Mouse (Mus musculus) E14TG2a.4 (cell line): ENCODE results near the gene Lman2.

ENCODE experiments used
- H3K27me3 ChIP-seq: 2 replicates; pipeline ENCODE4 v1.6.1; 2014; ENCODE audit warnings: low read length, control low read depth; ENCODE audit not compliant: insufficient read depth
- H3K36me3 ChIP-seq: 2 replicates; pipeline ENCODE4 v1.6.1; 2014; ENCODE audit warnings: low read length, control low read depth; ENCODE audit not compliant: insufficient read depth
- H3K4me1 ChIP-seq: replicated peaks from 2 replicates; pipeline ENCODE4 v1.6.1; 2014; ENCODE audit warnings: low read depth, low read length, control low read depth
- H3K4me3 ChIP-seq: replicated peaks from 2 replicates; pipeline ENCODE4 v1.5.1; 2014; ENCODE audit warnings: mild to moderate bottlenecking, low read length
- H3K9me3 ChIP-seq: 2 replicates; pipeline ENCODE4 v1.6.1; 2014; ENCODE audit warnings: low read length, control low read depth
- CTCF ChIP-seq: conservative IDR thresholded peaks from 2 replicates; pipeline ENCODE4 v1.5.1; 2014; ENCODE audit warnings: low read length
- NANOG ChIP-seq: IDR thresholded peaks from 2 replicates; pipeline ENCODE4 v1.6.1; 2014; ENCODE audit warnings: borderline replicate concordance, low read length, mixed read lengths
- POU5F1 ChIP-seq: IDR thresholded peaks from 2 replicates; pipeline ENCODE4 v1.6.1; 2014; ENCODE audit warnings: low read length, borderline replicate concordance

Gene Lman2

DNA sequence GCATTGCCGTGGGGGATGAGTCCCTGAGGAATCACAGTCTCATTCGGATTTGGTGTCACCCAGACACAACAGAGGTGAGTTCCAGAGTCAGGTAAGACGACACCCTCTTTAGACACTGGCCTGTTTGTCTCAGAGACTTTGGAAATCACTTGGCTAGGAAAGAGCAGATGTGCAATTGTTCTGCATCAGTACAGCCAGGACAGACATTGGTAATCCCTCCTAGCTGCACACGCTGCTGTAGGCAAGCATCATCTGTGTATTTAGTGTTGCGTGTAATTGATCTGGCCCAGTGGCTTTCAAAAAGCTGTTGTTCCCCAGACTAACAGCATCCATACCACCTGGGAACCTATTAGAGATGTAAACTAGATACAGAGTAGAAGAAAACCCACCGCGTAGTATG is 40.7 kb upstream of the Lman2 start:
- Histone ChIP-seq H3K27me3 (peaks cover 66% of the 10 kb centered on the region), H3K4me3 (no peak overlapping the region), H3K36me3 (no peaks in the 10 kb centered on the region), H3K9me3 (peaks cover 7% of the 10 kb centered on the region; the same call in 1 of the 2 replicates), H3K4me1 (peaks cover 13% of the 10 kb centered on the region)
- no peak for TF ChIP-seq POU5F1
- no peak for TF ChIP-seq NANOG
- TF ChIP-seq CTCF, result no peak

DNA sequence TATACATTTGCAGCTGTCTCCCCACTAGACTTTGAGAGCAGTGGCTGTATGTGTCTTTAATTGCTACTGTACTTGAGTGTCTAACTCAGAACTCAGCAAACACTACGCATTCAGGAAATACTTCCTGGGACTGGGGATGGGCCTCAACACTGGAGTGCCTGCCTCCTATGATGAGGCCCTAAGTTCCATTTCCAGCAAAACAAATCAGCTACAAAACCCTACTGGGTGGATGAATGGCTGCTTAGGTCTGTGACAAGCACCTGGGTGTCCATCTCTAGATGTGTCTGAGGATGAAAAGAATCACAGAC is 37.4 kb upstream of the Lman2 start:
- H3K4me1 ChIP-seq, result peaks cover 7% of the 10 kb centered on the region
- TF ChIP-seq CTCF (no peak), NANOG (no peak), POU5F1 (no peak)
- H3K4me3 ChIP-seq, result no peak overlapping the region
- no peaks in the 10 kb centered on the region for H3K36me3 ChIP-seq
- H3K27me3 ChIP-seq, result peaks cover 49% of the 10 kb centered on the region
- H3K9me3 ChIP-seq, result peaks cover 6% of the 10 kb centered on the region; the same call in 1 of the 2 replicates

DNA sequence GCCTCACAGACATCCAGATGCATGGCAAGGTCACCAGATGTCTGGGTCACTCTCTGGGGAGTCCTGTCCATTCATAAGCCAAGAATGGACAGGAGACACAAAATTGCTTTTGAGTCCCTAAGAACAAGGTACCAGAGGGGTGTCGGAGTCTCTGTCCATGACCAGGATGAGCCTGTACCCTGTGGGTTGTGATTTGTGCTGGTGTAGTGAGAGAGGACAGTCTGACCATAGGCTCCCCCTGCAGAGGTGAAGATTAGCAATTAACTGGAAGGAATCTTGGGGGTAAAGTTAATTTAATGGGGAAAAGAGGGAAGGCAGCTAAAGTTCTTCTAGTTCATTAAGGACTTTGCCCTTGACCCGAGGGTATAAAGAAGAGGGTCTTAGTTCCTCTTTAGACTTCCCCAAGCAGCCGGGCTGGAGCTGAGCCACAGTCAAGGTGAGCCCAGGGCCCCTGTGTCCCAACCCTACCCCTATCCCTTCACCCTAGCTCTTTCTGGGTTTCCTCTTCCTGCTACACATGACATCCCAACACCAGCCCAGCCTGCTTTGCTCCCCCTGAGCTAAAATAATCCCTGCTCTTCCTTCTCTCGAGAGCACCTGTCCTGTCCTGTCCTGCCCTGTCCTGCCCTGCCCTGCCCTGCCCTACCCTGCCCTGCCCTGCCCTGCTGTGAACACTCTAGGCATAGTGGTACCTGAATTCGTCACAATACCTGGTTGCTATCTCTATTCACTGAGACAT is 36.9 kb upstream of the Lman2 start:
- H3K9me3 ChIP-seq, result peaks cover under 1% of the 10 kb centered on the region; the same call in 1 of the 2 replicates
- TF ChIP-seq CTCF (no peak), NANOG (no peak), POU5F1 (no peak)
- peaks cover 11% of the 10 kb centered on the region for H3K4me1 ChIP-seq
- no peaks in the 10 kb centered on the region for H3K36me3 ChIP-seq
- H3K4me3 ChIP-seq, result no peak overlapping the region
- peaks cover 45% of the 10 kb centered on the region for H3K27me3 ChIP-seq

DNA sequence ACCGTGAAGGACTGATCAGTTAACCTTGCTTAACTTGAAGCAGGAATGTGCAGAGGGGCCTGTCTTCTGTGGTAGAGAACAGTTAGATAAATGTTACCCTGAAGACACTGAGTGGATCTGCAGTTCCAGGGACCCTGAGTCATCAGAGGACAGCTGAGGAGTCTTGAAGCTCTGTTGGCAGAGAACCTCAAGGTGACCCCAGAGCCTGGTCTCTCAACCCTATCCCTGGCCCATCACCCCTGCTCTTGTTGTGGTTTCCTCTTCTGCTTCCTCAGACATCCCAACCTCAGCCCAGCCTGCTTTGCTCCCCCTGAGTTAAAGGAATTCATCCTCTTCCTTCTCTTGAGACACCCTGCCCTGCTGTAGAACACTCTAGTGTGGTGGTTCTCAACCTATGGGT is 35.5 kb upstream of the Lman2 start, which contains the start of gene Slc34a1:
TSS of gene Slc34a1 (plus strand) at position 100 of the 400 bp plus-strand sequence.
- Histone ChIP-seq H3K27me3 (peaks cover 36% of the 10 kb centered on the region), H3K4me3 (no peak within 1 kb of the TSS), H3K9me3 (no peaks in the 10 kb centered on the region), H3K36me3 (no peaks in the 10 kb centered on the region), H3K4me1 (peaks cover 17% of the 10 kb centered on the region)
- TF ChIP-seq NANOG (no peak), POU5F1 (no peak), CTCF (no peak)

DNA sequence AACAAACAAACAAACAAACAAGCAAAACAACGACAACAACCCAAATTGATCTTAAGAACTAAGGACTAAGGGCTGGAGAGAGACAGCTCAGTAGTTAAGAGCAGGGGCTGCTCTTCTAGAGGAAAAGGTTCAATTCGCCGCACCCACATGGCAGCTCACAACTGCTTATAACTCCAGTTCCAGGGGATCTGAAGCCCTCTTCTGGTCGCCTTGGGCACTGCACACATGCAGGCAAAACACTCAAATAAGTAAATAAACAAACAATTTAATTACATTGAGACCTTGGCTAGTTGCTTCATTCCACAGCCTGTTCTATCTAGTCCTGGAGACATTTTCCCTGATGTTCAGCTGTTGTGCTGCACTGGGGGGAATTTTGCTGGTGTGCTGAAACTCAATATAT is 30.4 kb upstream of the Lman2 start:
- no peak for TF ChIP-seq POU5F1
- TF ChIP-seq CTCF, result peak; percentile 92
- no peak for TF ChIP-seq NANOG
- Histone ChIP-seq H3K4me1 (peaks cover 16% of the 10 kb centered on the region), H3K4me3 (no peak overlapping the region), H3K36me3 (no peaks in the 10 kb centered on the region), H3K27me3 (peaks cover 11% of the 10 kb centered on the region), H3K9me3 (no peaks in the 10 kb centered on the region)

DNA sequence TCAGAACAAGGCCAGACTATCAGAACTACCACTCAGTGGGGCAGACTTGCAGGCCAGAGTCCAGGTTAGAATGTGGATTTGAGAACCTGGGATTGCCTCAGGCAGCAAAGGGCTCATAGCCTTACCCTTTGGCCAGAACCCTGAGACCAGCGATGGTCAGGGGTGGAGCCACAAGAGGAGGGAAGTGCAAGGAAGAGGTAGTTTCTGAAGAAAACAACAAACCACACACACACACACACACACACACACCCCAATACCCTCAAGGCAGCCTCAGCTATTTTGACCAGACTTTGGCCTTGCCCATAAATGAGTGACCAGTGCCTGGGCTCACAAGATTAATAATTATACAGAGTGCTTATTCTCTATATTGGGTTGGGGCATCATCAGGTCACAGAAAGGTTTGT is 29.0 kb upstream of the Lman2 start:
- peaks cover 16% of the 10 kb centered on the region for H3K4me1 ChIP-seq
- H3K9me3 ChIP-seq, result no peaks in the 10 kb centered on the region
- H3K4me3 ChIP-seq, result no peak overlapping the region
- H3K27me3 ChIP-seq, result peaks cover 6% of the 10 kb centered on the region; the same call in 1 of the 2 replicates
- no peak for TF ChIP-seq NANOG
- TF ChIP-seq POU5F1, result no peak
- no peak for TF ChIP-seq CTCF
- H3K36me3 ChIP-seq, result no peaks in the 10 kb centered on the region

DNA sequence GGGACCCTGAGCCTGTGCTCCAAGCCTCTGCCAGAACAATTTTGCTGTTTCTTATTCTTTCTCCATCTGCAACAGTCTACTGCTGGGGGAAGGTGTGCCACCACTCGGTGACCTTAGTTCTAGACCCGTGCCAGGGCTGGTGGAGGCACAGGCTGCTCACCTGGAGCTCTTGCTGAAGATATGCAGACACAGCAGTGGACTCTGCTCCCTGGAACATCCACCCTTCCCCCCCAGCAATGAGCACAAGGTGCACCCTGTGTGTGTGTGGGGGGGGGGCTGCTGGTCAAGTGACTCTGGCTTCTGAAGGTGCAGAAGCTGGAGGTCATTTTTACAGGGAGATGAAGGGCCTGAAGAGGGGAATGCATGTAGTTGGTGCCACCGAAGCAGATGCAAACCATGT is 28.1 kb upstream of the Lman2 start:
- no peaks in the 10 kb centered on the region for H3K36me3 ChIP-seq
- H3K9me3 ChIP-seq, result 0 out of 2 replicates have a peak, but pooled peaks cover 3% of the 10 kb centered on the region
- peaks cover 16% of the 10 kb centered on the region for H3K4me1 ChIP-seq

DNA sequence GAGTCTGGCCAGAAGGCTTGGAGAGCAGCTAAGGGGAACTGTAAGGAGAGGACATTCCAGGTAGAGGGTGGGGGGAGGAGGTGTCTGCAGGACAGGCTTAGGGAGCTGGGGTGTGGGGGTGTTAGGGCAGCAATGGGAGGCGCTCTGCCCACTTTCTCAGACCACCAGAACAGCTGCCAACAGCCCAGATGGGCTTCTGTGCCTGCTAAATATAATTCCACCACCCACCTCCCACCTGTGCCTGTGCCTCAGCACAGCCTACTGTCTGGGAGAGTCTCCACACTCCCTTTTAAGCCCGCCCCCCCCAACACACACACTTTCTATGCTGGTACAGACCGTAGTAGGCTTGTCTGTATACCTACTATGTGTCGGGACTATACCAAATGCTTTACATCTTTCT is 19.2 kb upstream of the Lman2 start:
- Histone ChIP-seq H3K4me1 (peaks cover 44% of the 10 kb centered on the region), H3K9me3 (0 out of 2 replicates have a peak, but pooled peaks cover 3% of the 10 kb centered on the region), H3K4me3 (no peak overlapping the region), H3K36me3 (no peaks in the 10 kb centered on the region), H3K27me3 (peaks cover 58% of the 10 kb centered on the region)
- TF ChIP-seq CTCF, result no peak
- no peak for TF ChIP-seq POU5F1
- TF ChIP-seq NANOG, result no peak

More for the DNA sequence above, 28.1 kb upstream of the Lman2 start:
- Histone ChIP-seq H3K4me3 (no peak overlapping the region), H3K27me3 (0 out of 2 replicates have a peak, but pooled peaks cover 3% of the 10 kb centered on the region)
- TF ChIP-seq POU5F1 (no peak), CTCF (no peak), NANOG (no peak)
